Mouse (Mus musculus) CD4-positive, CD25-positive, alpha-beta regulatory T cell, adult 4 months (primary cell): ENCODE data around the gene Nos1ap. TPM values are rescaled to one million over a fixed set of nuclear protein-coding genes. Genes with fewer than 3 reads are reported as not detected.

Experiments
- ATAC-seq: one replicate; pipeline ENCODE4 v1.8.0; 2017
- polyA plus RNA-seq, 2 experiments: library from polyadenylated mRNA; unstranded; fragments of 100-300 nt; shearing (Covaris generic); gene quantifications; one replicate each; pipeline ENCODE4 v1.2.1; 2017

The Nos1ap gene
- polyA plus RNA-seq, 2 experiments from 2014 or later = 0.19 to 0.29 TPM

DNA sequence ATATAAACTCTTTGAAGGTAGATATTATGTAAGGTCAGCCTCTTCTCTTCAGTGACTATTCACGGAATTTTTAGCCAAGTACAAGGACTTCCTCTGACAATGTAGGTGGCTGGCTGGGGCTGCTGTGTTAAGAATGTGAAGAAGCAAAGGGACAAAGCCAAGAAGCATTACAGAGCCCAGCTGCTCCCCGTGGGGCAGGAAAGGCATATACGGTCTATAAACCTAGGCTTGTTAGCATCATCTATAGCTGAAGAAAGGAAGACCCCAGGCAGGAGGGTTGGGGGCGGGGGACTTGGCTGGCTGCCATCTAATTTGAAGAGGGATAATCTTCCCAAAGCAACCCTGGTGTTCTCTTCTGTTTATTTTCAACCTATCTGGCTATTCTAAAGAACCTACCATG is 180.6 kb downstream of the Nos1ap start:
- ATAC-seq = no peak

GRCm38 (mm10) chr1:170406921-170407320 is 182.7 kb downstream of the Nos1ap start:
- no peak for ATAC-seq

GRCm38 (mm10) chr1:170405152-170405551 is 184.5 kb downstream of the Nos1ap start:
- ATAC-seq = no peak

DNA sequence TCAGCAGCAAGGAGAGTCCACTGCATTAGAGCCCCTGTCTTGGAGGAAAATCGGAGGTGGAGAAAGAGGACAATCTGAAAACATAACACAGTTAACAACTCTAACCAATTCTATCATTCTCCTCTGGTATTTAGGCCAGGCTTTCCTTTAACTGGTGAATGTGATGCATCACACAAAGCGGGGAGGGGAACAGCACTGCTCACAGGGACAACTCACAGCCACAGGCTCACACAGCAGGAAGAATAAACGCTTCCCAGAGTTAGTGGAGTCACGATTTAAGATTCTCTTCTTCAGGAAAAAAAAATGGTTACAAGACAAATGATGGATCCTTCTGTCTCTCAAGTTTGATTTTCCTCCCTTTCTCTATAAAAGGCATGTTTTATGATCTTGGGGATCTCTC is 187.0 kb downstream of the Nos1ap start:
- no peak for ATAC-seq

DNA sequence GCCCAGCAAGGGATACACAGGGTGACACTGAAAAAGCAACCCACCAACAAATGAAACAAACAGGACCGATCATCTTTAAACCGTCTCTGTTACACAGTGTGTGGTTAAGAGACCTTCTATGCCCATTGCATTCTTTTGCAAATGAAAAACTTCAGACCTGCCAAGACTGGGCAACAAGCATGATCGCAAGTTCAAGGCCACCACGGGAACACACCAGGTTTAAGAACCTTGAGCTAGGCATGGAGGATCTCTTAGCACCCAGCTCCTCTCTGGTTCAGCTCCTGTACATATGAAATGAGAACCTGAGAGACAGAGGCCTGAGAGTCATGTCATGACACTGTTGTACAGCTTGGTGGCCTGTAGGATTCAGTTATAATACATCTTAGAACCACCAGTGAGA is 190.8 kb downstream of the Nos1ap start:
- no peak for ATAC-seq

DNA sequence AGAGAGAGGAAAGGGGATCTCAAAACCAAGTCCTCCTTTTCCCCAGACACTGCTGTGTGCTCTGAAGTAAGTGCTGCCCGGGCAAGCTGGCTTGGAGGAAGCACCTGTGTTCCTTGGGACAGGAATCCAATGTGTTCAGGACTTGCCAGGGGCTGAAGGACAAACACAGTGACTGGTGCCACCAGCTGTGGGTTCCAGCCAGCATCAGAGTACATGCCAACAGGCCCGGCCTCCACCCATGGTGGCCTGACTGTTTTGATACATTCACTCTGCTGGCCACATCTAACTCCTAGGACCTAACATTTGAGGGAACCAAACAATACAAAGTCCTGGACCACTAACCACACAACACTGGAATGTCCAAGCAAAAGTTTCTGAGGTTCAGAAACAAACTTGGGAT is 194.6 kb downstream of the Nos1ap start:
- ATAC-seq = no peak

GRCm38 (mm10) chr1:170394641-170395040 is 195.0 kb downstream of the Nos1ap start:
- ATAC-seq = no peak

DNA sequence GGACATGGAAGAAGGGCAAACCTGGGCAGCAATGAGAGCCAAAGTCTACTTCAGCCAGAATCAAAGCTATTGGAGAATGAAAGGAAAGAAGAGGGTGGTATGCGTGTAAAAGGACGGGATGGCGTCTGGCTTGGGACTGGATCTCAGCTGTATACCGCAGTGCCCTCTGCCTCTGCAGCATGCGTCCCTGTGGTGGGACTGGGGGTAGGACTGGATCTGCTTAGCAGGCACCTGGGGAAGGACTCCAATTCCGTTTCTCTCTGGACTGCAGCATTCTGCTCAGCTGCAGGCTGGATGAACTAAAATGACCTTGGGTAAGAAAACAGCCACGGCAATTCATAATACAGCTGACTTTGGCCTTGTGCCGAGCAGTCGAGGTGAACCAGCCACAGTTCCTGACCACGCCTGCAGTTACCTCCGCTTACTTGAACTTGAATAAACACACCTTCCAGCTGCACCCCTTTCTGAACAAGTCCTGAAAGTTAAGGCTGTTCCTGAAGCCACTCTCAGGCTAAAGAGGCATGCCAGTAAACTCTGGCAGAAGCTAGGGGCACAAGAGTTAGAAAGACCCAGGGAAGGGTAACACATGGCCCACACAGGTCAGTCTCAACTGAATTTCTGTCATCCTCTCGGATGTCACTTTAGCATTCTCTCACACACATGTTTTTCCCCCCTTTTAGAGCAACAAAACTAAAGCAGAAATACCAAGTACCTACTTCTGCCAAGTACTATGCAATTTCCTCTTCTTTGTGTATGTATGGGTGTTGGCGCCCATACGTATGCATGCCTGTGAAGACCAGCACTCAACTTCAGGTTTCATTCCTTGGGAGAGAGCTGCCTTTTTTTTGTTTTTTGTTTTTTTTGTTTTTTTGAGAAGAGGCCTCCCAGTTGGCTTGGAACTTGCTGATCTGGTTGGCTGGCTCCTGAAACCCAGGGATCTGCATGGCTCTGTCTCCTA is 196.6 kb downstream of the Nos1ap start:
- ATAC-seq = no peak

- ATAC-seq = no peak
Measured at GRCm38 (mm10) chr1:170387180-170387912, 202.3 kb downstream of the Nos1ap start.

- ATAC-seq = no peak
Measured at GRCm38 (mm10) chr1:170385416-170385815, 204.2 kb downstream of the Nos1ap start.

- no peak for ATAC-seq
Measured at GRCm38 (mm10) chr1:170383530-170383929, 206.1 kb downstream of the Nos1ap start.

DNA sequence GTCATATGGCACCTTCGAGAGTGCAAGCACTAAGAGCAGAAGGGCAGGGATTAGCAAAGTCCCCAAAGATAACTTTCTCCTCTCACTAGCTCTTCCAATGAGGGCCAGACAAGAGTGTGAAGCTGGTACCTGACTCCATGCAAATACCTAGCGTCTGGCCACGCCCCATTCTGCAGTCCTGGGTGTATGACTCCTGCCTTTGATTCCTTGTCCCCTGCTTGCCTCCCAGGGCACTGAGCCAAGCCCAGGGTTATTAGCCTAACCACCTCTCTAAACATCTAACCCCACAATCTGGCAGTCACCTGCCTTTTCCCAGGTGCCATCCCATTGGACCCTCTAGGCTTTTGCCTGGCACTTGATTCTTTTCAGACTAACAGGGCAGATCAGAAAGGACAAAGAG is 208.2 kb downstream of the Nos1ap start:
- no peak for ATAC-seq

DNA sequence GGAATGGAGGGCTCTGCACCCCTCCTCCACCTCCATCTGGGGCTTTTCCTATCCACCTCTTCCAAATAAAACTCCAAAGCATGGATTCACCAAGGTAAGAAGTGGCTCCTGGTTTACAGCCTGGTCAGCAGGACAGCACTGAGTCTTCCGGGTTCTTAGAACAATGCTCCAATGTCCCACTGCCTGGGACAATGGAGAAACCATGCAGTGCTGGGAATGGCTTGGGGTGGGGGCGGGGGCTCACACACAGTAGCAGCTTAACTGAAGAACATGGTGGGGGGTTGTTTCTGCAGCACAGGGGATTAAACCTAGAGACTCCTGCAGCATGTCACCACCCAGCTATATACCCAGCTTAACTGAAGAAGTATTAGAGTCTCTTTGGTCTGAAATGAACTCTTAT is 209.2 kb downstream of the Nos1ap start:
- no peak for ATAC-seq

GRCm38 (mm10) chr1:170375721-170376120 is 213.9 kb downstream of the Nos1ap start:
- no peak for ATAC-seq

DNA sequence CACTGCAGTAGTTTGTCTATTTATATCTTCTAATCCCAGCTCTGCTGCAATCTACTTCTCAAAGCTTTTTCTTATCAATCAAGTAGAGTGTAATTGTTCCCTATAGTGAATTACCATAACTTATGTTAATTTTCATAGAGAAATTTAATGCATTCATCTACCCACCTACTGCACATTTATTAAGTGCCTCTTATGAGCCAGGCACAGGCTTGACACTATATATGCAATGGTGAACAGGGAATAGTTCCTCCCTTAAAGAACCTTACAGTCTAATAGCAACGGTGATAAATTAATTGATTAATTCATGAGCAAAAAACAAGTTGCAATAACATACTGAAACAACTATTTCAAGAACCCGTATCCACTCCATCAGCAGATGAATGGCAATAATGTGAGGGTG is 215.9 kb downstream of the Nos1ap start:
- ATAC-seq = no peak

DNA sequence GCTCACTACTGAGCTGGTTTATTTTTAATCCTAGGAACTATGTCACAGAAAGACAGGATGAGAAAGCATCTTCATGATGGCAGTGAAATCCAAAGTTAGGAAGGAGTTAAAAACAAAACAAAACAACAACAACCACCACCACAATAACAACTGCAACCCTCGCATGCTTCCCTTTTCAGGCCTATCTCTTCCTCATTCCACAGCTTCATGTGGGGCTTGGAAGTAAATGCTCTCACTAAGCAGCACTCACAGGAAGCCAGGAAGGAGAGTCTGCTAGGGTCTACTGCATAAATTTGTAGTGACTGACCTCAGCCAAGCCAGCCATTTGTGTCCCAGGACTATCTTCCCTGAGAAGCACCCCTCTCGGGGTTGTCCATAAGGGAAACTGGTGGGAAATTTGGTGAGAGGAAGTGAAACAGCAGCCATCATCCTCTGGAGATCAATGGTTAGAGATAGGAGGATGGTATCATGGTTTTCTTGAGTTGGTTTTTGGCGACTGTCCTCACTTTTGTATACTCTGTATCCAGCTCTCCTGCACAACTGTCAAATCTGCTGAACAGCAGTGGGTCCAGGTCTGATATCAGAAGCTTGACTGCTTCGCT is 218.4 kb downstream of the Nos1ap start:
- no peak for ATAC-seq

- ATAC-seq = no peak
Measured at GRCm38 (mm10) chr1:170368864-170369263, 220.8 kb downstream of the Nos1ap start.

DNA sequence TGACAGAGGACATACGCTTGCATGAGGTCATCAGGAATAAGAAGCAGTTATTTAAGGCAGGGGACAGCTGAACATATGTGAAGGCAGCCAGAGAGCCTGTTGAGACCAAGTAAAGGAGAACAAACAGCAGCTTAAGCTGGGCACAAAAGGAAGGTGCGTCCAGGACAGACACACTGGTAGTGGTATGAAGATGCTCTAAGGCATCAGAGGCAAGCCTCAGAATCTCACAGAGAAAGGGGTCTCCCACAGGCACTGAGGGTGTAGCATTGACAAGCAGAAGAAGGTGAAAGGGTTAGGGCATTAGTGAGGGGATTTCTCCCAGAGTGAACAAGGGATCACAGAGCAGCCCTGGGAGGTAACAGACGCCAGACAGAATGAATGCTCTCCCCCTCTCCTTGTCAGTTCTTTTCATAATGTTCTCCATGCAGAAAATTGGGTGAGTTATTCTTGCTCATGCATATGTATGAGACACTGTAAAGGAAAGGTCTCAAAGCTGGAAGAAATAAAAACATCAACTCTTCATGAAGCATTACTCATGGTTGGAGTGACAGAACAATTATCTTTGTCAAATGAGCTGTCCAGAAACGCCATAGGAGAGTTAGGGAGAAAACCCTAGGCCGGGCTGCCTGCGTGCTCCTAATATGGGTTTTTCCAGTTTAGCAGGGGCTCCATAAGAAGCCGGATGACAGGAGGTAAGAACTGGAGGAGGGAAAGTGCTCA is 222.5 kb downstream of the Nos1ap start:
- no peak for ATAC-seq

GRCm38 (mm10) chr1:170363746-170364145 is 225.9 kb downstream of the Nos1ap start:
- no peak for ATAC-seq

DNA sequence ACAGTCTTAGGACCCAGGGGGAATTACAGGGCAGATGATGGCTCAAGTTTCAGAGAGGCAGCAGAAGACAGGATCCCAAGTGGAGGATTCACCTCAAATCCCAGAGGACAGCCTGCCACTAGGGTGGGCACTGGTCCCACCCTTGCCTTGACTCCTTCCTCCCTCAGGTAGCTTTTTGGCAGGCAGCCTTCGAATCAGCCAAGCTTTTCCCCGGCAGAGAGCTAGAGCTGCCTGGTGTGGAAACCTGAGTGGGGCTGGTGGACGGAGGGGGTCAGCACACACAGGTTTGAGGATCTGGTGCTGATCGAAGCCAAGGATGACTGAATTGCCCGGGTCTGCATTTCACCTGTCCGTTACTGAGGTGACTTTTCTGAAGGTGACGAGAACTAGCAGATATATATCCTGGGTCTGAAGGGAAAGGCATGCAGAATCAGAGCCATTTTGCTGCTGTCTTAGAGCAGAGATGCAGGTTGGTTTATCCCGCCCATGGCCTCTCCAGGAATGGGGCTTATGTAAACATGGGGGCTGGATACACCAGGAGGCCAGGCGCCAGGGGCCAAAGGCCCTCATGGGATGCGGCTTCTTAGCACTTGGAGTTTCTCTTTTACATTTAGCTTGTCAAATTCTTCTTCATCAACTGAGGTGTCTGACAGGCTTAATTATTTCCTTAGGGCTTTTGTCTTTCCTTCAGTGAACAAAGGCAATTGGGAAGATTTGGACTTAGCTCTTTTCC is 229.3 kb downstream of the Nos1ap start:
- no peak for ATAC-seq

DNA sequence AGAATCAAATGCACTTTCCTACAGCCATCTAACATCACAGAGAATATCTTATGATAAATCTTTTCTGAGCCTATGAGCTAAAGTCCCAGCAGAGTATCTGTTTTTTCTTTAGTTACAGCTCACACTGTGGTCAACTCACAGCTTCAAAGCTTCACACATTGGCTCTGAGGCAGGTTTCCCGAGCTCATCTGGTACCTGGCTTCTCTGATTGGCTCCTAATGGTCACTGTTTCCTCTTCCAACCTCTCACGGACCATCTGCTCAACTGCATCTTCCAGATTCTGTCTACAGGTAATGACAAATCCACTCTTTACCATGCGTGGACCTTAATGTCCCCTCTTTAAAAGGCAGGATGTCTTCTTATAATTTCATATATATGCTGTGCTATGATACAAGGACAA is 236.3 kb downstream of the Nos1ap start:
- ATAC-seq = no peak

GRCm38 (mm10) chr1:170351080-170351479 is 238.6 kb downstream of the Nos1ap start:
- ATAC-seq = no peak
